Mouse (Mus musculus): ENCODE data around the gene Hps1.
"Not testable (repeated sequence)": the region's sequence is repeated elsewhere in the genome, so short reads cannot be mapped to it uniquely, and the experiment has no call there.

Gene Hps1

GRCm38 (mm10) chr19:42779531-42780155 is at the start of gene Hps1:
Hps1 (minus strand) TSS chr19:42779978.
- in situ Hi-C loops (cut with MboI, MseI): no loop called here

GRCm38 (mm10) chr19:42829196-42829595 is 49.4 kb upstream of the Hps1 start:
- in situ Hi-C loops (cut with MboI, MseI): no loop called here

- in situ Hi-C loops (cut with MboI, MseI): no loop called here
Observed at GRCm38 (mm10) chr19:42827843-42828242, 48.1 kb upstream of the Hps1 start.

GRCm38 (mm10) chr19:42820109-42820508 is 40.3 kb upstream of the Hps1 start:
- in situ Hi-C loops (cut with MboI, MseI): no loop called here

GRCm38 (mm10) chr19:42817761-42818160 is 38.0 kb upstream of the Hps1 start:
- in situ Hi-C loops (cut with MboI, MseI): no loop called here

- in situ Hi-C loops (cut with MboI, MseI): no loop called here
Observed at GRCm38 (mm10) chr19:42816261-42816660, 36.5 kb upstream of the Hps1 start.

- in situ Hi-C loops (cut with MboI, MseI): no loop called here
Observed at GRCm38 (mm10) chr19:42810140-42810539, 30.4 kb upstream of the Hps1 start.

- in situ Hi-C loops (cut with MboI, MseI): loop anchor here (10.0 kb wide), 1 partner anchor 605 kb away; no protein-coding TSS in a partner anchor
Observed at GRCm38 (mm10) chr19:42809491-42809890, 29.7 kb upstream of the Hps1 start.

- in situ Hi-C loops (cut with MboI, MseI): loop anchor here (5.0 to 10.0 kb wide), 2 partner anchors 514 to 677 kb away; no protein-coding TSS in a partner anchor
Observed at GRCm38 (mm10) chr19:42797866-42798265, 18.1 kb upstream of the Hps1 start.

GRCm38 (mm10) chr19:42795801-42796200 is 16.0 kb upstream of the Hps1 start:
- in situ Hi-C loops (cut with MboI, MseI): loop anchor here (5.0 to 10.0 kb wide), 2 partner anchors 516 to 679 kb away; no protein-coding TSS in a partner anchor

- in situ Hi-C loops (cut with MboI, MseI): loop anchor here (5.0 to 10.0 kb wide), 2 partner anchors 517 to 680 kb away; no protein-coding TSS in a partner anchor
Observed at GRCm38 (mm10) chr19:42794914-42795613, 15.3 kb upstream of the Hps1 start.

- in situ Hi-C loops (cut with MboI, MseI): loop anchor here (5.0 kb wide), 1 partner anchor 609 kb away; no protein-coding TSS in a partner anchor
Observed at GRCm38 (mm10) chr19:42788311-42788710, 8.5 kb upstream of the Hps1 start.

GRCm38 (mm10) chr19:42785562-42786220 is 5.9 kb upstream of the Hps1 start:
- in situ Hi-C loops (cut with MboI, MseI): loop anchor here (5.0 kb wide), 1 partner anchor 612 kb away; no protein-coding TSS in a partner anchor

GRCm38 (mm10) chr19:42785129-42785528 is 5.4 kb upstream of the Hps1 start:
- in situ Hi-C loops (cut with MboI, MseI): loop anchor here (5.0 kb wide), 1 partner anchor 612 kb away; no protein-coding TSS in a partner anchor

- in situ Hi-C loops (cut with MboI, MseI): not testable (repeated sequence)
Observed at GRCm38 (mm10) chr19:42780156-42780538, 369 bp upstream of the Hps1 start.

- in situ Hi-C loops (cut with MboI, MseI): no loop called here
Observed at GRCm38 (mm10) chr19:42777801-42778200, 2.0 kb downstream of the Hps1 start.

- in situ Hi-C loops (cut with MboI, MseI): no loop called here
Observed at GRCm38 (mm10) chr19:42776813-42777212, 3.0 kb downstream of the Hps1 start.

GRCm38 (mm10) chr19:42770141-42770872 is 9.5 kb downstream of the Hps1 start:
- in situ Hi-C loops (cut with MboI, MseI): no loop called here

- in situ Hi-C loops (cut with MboI, MseI): no loop called here
Observed at GRCm38 (mm10) chr19:42769648-42770047, 10.1 kb downstream of the Hps1 start.

GRCm38 (mm10) chr19:42767361-42767760 is 12.4 kb downstream of the Hps1 start:
- in situ Hi-C loops (cut with MboI, MseI): no loop called here

- in situ Hi-C loops (cut with MboI, MseI): no loop called here
Observed at GRCm38 (mm10) chr19:42764398-42764797, 15.4 kb downstream of the Hps1 start.

- in situ Hi-C loops (cut with MboI, MseI): no loop called here
Observed at GRCm38 (mm10) chr19:42756671-42757070, 23.1 kb downstream of the Hps1 start.

Data from T-helper 1 cell (primary cell).